Mouse (Mus musculus) urinary bladder, postnatal 10 days (tissue): ENCODE measurements around the gene Paqr7.
"Not testable (repeated sequence)": the region's sequence is repeated elsewhere in the genome, so short reads cannot be mapped to it uniquely, and the experiment has no call there.

Source experiments
- DNase-seq: peaks from one replicate; pipeline ENCODE4 v3.0.0; 2022; ENCODE audit warnings: low spot score

The Paqr7 gene

GRCm38 (mm10) chr4:134473764-134474163 lies 22.7 kb upstream of the Paqr7 start:
- no peak for DNase-seq

DNA sequence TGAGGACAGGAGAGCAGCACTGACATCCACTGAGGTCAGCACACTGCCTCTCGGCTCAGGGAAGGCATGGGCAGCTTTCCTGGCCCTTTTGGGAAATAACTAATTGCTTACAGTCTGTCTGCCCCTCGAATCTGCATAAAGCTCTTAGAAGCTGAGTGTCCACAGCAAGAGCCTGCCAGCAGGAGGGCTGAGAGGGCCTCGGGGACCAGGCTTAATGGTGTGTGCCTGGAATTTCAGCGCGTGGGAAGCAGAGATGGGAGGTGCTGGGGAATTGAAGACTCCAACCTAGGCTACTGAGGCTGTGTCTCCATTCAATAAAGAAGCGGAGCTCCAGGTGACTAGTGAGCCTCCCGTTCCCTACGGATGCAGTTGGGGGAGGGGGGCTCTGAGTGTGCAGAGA lies 22.3 kb upstream of the Paqr7 start:
- DNase-seq: no peak

- no peak for DNase-seq
Observed at GRCm38 (mm10) chr4:134476899-134477298, 19.6 kb upstream of the Paqr7 start.

- DNase-seq: peak; percentile 86
Observed at GRCm38 (mm10) chr4:134478031-134478430, 18.5 kb upstream of the Paqr7 start.

GRCm38 (mm10) chr4:134479839-134480238 lies 16.7 kb upstream of the Paqr7 start:
- no peak for DNase-seq

GRCm38 (mm10) chr4:134480864-134481263 lies 15.6 kb upstream of the Paqr7 start:
- DNase-seq: no peak

- DNase-seq: no peak
Observed at GRCm38 (mm10) chr4:134481270-134481669, 15.2 kb upstream of the Paqr7 start.

DNA sequence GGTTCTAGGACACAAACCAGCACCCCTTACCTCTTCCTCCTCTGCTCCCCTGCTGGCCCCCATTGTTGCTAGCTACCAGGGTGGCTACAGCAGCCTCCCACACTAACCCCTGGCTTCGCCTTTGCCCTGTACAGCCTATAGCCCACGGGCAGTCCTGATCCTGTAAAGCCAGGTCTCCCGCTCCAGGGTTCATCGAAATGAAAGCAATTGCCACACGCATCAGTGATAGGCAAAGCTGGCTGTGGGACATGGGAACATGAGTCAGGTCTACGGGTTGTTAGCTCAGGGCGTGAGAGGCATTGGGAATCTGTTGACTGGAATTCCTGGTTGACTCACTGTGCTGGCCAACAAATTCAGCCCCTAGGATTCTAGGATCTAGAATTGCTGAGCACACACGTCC lies 14.1 kb upstream of the Paqr7 start:
- no peak for DNase-seq

GRCm38 (mm10) chr4:134483078-134483688 lies 13.3 kb upstream of the Paqr7 start:
- no peak for DNase-seq

- no peak for DNase-seq
Observed at GRCm38 (mm10) chr4:134483696-134484095, 12.8 kb upstream of the Paqr7 start.

DNA sequence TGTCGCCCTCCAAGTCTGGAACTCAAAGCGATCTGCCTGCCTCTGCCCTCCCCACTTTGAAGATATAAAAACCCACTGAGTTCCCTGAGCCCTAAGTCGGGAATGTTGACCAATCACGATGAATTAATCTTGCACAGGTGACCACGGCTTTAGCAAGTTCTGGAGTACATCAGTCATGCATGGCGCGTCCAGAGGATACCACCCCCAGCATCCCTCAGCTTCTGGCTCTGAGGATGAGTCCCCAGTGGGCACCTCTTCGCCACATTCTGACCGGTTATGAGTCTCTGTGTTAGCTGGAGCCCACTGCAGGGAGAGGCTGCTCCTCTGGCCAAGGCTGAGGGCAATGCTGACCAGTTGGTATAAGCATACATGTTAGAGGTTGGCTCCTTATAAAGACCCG lies 12.3 kb upstream of the Paqr7 start:
- DNase-seq: no peak

DNA sequence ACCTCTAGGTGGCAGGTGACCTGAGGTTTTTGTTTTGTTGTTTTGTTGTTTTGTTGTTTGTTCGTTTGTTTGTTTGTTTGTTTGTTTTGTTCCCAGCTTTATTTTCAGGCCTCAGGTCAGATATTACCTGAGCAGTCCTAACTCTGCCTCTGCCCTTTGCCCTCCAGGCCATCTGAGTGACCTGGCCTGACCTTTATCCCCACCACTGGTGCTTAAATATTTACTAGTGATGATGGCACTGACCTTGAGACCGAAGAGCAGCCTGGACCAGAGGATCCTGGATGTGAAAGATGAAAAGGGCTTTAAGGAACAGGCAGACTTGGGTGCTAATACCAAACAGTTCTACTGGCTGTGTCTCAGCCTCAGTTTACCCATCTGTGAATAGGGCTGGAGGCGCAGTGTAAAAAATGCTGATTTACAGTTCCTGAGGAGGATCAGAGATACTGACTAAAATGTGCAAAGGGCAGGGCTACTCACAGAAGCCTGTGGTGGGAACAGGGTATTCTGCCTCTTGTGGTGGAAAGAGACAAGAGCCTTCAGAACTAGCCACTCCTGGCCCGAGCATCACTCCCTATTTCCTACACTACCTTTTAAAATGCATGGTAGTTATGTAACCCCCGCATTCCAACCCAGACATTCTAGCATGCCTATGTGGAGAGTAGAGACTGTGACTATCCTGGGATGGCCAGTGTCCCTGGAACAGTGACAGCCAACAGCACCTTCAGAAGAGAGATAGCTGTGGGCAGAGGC lies 11.2 kb upstream of the Paqr7 start:
- no peak for DNase-seq

DNA sequence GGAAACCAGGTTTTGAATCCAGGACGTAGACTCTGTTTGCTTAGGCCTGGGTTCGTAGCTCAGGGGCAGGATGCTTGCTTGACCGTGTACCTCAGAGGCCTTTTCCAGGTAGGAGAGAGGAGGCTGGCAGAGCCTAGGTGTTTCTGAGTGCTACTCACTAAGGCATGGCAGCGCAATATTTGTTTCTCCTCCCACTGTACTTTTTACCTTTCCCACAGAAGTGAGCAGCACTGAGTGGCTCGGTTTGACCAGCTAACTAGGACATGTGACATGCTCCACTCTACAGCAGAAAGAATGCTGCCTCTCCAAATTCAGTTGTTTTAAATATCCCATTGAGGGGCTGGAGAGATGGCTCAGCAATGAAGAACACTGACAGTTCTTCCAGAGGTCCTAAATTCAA lies 8.3 kb upstream of the Paqr7 start:
- DNase-seq: no peak

GRCm38 (mm10) chr4:134489986-134490665 lies 6.4 kb upstream of the Paqr7 start:
- DNase-seq: no peak

- DNase-seq: no peak
Observed at GRCm38 (mm10) chr4:134491716-134492115, 4.8 kb upstream of the Paqr7 start.

DNA sequence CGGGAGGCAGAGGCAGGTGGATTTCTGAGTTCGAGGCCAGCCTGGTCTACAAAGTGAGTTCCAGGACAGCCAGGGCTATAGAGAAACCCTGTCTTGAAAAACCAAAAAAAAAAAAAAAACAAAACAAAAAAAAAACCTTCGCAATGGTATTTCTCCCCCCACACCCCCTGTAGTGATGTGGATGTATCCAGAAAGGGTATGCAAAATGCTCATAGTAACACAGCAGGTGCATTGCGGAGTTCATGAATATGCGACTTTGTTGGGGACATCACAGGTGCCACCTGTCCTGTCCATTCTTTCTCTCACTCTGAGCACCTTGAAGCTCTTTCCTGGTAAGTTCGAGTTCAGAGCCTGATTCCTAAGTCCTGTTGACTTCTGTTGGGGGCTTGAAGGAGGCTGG lies 2.3 kb upstream of the Paqr7 start:
- DNase-seq: not testable (repeated sequence)

DNA sequence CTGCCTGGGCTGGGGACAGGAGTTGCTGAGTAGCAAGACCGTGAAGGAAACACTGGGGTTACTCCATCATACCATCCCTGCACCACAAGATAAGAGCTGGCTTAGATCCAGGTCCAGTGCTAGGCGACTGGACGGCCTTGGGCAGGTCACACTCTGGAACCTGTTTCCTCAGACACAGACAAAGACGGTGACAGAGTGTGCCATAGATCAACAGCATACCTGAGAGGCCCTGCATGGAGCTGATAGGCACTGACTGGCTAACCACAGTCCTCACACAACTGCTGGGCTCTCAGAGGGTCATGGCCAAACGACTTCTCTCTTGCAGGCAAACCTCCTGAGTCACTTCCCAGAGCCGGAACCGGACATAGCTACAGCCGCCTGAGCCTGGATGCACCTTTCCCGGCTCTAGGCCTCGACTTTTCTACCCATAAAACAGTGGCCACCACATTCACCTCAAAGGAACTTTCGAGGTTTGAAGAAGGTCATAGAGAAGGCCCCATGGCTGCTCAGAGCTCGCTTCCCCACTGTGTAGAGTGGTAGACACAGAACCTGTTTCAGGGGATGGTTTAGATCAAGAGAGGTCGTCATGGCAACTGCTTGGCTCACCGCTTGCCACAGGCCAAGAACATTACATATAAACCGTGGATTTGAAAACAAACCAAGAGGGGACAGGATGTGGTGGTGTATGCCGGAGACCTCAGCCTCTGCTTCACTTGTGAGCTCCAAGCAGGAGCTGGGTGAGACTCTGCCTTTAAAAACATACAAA lies 1.5 kb upstream of the Paqr7 start:
- no peak for DNase-seq

DNA sequence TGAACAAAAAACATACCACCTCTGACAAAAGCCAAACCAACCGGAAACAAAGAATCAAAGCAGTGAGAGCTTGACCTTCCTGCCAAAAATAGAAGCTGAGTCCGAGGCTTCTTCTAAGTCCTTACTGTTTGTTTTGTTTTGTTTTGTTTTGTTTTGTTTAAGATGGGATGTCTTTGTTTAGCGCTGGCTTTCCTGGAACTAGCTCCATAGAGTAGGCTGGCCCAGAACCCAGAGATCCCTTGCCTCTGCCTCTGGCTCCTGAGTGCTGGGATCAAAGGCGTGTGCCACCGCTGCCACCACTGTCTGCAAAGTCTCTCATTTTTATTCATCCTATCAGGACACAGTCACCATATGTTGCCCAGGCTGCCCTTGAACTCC lies 962 bp upstream of the Paqr7 start:
- no peak for DNase-seq

DNA sequence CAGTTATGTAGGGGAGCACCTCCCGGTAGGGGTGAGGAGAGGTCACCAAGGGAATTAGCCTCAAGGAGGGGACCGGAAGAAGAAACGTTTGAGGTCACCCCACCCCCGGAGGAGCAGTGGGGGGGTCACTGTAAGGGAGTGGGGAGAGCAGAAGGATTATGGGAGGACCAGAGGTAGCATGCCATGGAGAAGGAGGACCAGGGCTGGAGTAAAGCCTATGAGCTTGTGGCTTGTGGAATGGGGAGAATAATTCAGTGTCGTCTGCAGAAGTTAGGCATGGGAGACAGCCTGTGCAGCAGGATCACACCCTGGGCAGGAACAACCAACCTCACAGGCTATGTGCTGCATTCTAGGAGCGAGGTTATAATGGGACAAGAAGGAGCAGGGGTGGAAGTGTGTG lies 726 bp downstream of the Paqr7 start:
- DNase-seq: no peak

- DNase-seq: no peak
Observed at GRCm38 (mm10) chr4:134497986-134498731, 1.7 kb downstream of the Paqr7 start.

DNA sequence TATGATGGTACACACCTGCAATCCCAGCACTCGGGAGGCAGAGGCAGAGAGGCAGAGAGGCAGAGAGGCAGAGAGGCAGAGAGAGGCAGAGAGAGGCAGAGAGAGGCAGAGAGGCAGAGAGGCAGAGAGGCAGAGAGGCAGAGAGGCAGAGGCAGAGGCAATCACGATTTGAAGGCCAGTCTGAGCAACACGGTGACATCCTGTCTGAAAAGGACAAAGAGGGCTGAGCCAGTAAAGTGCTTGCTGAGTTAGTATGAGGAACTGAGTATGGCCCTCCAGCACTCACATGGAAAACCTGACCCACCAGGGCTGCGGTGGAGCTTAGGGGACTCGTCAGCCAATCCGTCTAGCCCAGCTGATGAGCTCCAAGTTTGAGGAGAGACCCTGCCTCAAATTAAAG lies 2.5 kb downstream of the Paqr7 start:
- DNase-seq: not testable (repeated sequence)

DNA sequence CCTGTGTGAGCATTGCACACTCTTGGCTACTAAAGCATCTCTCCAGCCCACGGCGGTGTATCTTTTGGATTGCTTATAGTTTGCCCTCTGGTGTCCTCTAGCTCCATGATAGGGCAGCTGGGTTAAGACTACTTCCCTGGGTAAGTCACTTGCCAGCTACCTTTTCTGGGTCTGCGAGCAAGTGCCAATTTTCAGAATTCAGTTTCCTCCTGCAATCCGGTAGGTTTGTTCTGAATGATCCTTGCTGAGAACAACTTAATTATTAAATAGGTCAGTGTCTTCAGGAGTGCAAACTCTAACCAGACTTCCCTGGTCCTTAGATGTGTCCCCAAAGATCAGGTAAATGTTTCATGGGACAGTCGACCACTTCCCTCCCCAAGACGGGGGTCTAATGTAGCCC lies 4.6 kb downstream of the Paqr7 start:
- no peak for DNase-seq
